Mouse (Mus musculus): ENCODE results near the gene Pik3cd. TPM values are rescaled to one million over a fixed set of nuclear protein-coding genes. Genes with fewer than 3 reads are reported as not detected.

The Pik3cd gene
- polyA plus RNA-seq, 1 experiment = 19.3 TPM

- no peak for TF ChIP-seq CTCF (IDR thresholded peaks at IDR 0.05; ENCODE audit: insufficient read depth, low read length)
- no peak for TF ChIP-seq POLR2A (IDR thresholded peaks at IDR 0.05; ENCODE audit: borderline replicate concordance, extremely low read depth, low read depth, low read length)
- peaks cover 2% of the 10 kb centered on the region; the same call in 1 of the 2 replicates for H3K4me1 ChIP-seq (ENCODE audit: control insufficient read depth, insufficient read depth, low read length)
- peak overlapping the region; percentile 57 for H3K4me3 ChIP-seq (replicated peaks; ENCODE audit: extremely low read depth, low read depth, low read length)
- DNase-seq = peak; percentile 76
- 5% methylated on average over 60 of the region's 60 CpGs for WGBS
Observed at GRCm38 (mm10) chr4:149675378-149676261, 26.8 kb downstream of the Pik3cd start.

GRCm38 (mm10) chr4:149674814-149675377 lies 27.5 kb downstream of the Pik3cd start:
- Histone ChIP-seq H3K4me1 (ENCODE audit: control insufficient read depth, insufficient read depth, low read length) (peaks cover 2% of the 10 kb centered on the region; the same call in 1 of the 2 replicates), H3K4me3 (replicated peaks; ENCODE audit: extremely low read depth, low read depth, low read length) (peak overlapping the region; percentile 57)
- WGBS = 23% methylated on average over 8 of the region's 8 CpGs

GRCm38 (mm10) chr4:149672747-149673146 lies 29.6 kb downstream of the Pik3cd start:
- 93% methylated on average over 5 of the region's 5 CpGs for WGBS
- Histone ChIP-seq H3K4me3 (replicated peaks; ENCODE audit: extremely low read depth, low read depth, low read length) (no peak overlapping the region), H3K4me1 (ENCODE audit: control insufficient read depth, insufficient read depth, low read length) (peaks cover 2% of the 10 kb centered on the region; the same call in 1 of the 2 replicates)
- DNase-seq = no peak
- no peak for TF ChIP-seq CTCF (IDR thresholded peaks at IDR 0.05; ENCODE audit: insufficient read depth, low read length)
- TF ChIP-seq POLR2A (IDR thresholded peaks at IDR 0.05; ENCODE audit: borderline replicate concordance, extremely low read depth, low read depth, low read length) = no peak

More at GRCm38 (mm10) chr4:149674814-149675377, 27.5 kb downstream of the Pik3cd start:
- no peak for TF ChIP-seq CTCF (IDR thresholded peaks at IDR 0.05; ENCODE audit: insufficient read depth, low read length)
- no peak for TF ChIP-seq POLR2A (IDR thresholded peaks at IDR 0.05; ENCODE audit: borderline replicate concordance, extremely low read depth, low read depth, low read length)
- DNase-seq = no peak

GRCm38 (mm10) chr4:149671175-149671574 lies 31.2 kb downstream of the Pik3cd start:
- 96% methylated on average over 6 of the region's 6 CpGs for WGBS
- no peak for DNase-seq
- Histone ChIP-seq H3K4me3 (replicated peaks; ENCODE audit: extremely low read depth, low read depth, low read length) (no peak overlapping the region), H3K4me1 (ENCODE audit: control insufficient read depth, insufficient read depth, low read length) (peaks cover 2% of the 10 kb centered on the region; the same call in 1 of the 2 replicates)
- TF ChIP-seq POLR2A (IDR thresholded peaks at IDR 0.05; ENCODE audit: borderline replicate concordance, extremely low read depth, low read depth, low read length) (no peak), CTCF (IDR thresholded peaks at IDR 0.05; ENCODE audit: insufficient read depth, low read length) (no peak)

GRCm38 (mm10) chr4:149665692-149666090 lies 36.7 kb downstream of the Pik3cd start:
- 77% methylated on average over 6 of the region's 6 CpGs for WGBS
- DNase-seq = no peak
- H3K4me1 ChIP-seq (ENCODE audit: control insufficient read depth, insufficient read depth, low read length) = no peaks in the 10 kb centered on the region
- no peak overlapping the region for H3K4me3 ChIP-seq (replicated peaks; ENCODE audit: extremely low read depth, low read depth, low read length)
- TF ChIP-seq POLR2A (IDR thresholded peaks at IDR 0.05; ENCODE audit: borderline replicate concordance, extremely low read depth, low read depth, low read length) (no peak), CTCF (IDR thresholded peaks at IDR 0.05; ENCODE audit: insufficient read depth, low read length) (no peak)

GRCm38 (mm10) chr4:149665016-149665691 lies 37.2 kb downstream of the Pik3cd start:
- 52% methylated on average over 6 of the region's 6 CpGs for WGBS
- no peak for DNase-seq
- TF ChIP-seq POLR2A (IDR thresholded peaks at IDR 0.05; ENCODE audit: borderline replicate concordance, extremely low read depth, low read depth, low read length) (no peak), CTCF (IDR thresholded peaks at IDR 0.05; ENCODE audit: insufficient read depth, low read length) (no peak)
- Histone ChIP-seq H3K4me3 (replicated peaks; ENCODE audit: extremely low read depth, low read depth, low read length) (no peak overlapping the region), H3K4me1 (ENCODE audit: control insufficient read depth, insufficient read depth, low read length) (no peaks in the 10 kb centered on the region)

GRCm38 (mm10) chr4:149663849-149664503 lies 38.4 kb downstream of the Pik3cd start:
- Histone ChIP-seq H3K4me3 (replicated peaks; ENCODE audit: extremely low read depth, low read depth, low read length) (no peak overlapping the region), H3K4me1 (ENCODE audit: control insufficient read depth, insufficient read depth, low read length) (no peaks in the 10 kb centered on the region)
- no peak for TF ChIP-seq CTCF (IDR thresholded peaks at IDR 0.05; ENCODE audit: insufficient read depth, low read length)
- no peak for TF ChIP-seq POLR2A (IDR thresholded peaks at IDR 0.05; ENCODE audit: borderline replicate concordance, extremely low read depth, low read depth, low read length)
- WGBS = 59% methylated on average over 7 of the region's 7 CpGs
- no peak for DNase-seq

GRCm38 (mm10) chr4:149661967-149662589 lies 40.3 kb downstream of the Pik3cd start:
- Histone ChIP-seq H3K4me3 (replicated peaks; ENCODE audit: extremely low read depth, low read depth, low read length) (no peak overlapping the region), H3K4me1 (ENCODE audit: control insufficient read depth, insufficient read depth, low read length) (no peaks in the 10 kb centered on the region)
- DNase-seq = no peak
- TF ChIP-seq CTCF (IDR thresholded peaks at IDR 0.05; ENCODE audit: insufficient read depth, low read length) (no peak), POLR2A (IDR thresholded peaks at IDR 0.05; ENCODE audit: borderline replicate concordance, extremely low read depth, low read depth, low read length) (no peak)
- 80% methylated on average over 14 of the region's 14 CpGs for WGBS

All from lung, adult 2 months (tissue).